In the genomic region with DNA sequence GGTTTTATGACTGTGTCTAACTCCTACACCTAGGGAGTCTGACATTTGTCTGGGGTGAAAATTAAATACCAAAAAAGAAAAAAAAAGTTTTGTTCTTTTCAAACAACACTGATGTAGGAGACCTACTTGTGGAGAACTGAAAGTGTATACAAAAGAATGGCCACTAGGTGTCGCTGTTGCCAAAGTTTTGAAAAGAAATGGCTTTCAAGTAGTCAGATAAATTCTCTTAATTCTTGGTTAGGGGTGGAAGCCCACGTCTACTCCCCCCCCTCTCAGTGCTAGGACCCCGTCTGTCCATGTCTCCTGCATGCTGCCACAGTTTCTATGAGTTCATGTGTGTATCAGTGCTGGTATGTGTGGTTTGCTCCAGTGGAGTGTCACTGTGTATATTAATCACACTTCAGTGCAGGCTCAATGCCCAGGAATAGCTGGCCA, we compare ENCODE assay signal across 8 mouse cellular contexts.
DNase-seq lines count a peak whose midpoint lies in the region; ATAC-seq and TF ChIP-seq lines count a peak whose summit lies in the region.

No protein-coding gene starts in this region.

- no peak overlapping the region for H3K4me2 ChIP-seq in forebrain, embryonic 16.5 days (ENCODE audit: low read length)
- 0 out of 2 replicates have a peak overlapping the region, but pooled peaks have one; percentile 17 for H3K4me2 ChIP-seq in intestine, postnatal 0 days (replicated peaks; ENCODE audit: low read depth)
- H3K4me2 ChIP-seq in liver, embryonic 13.5 days: no peak overlapping the region
- H3K4me2 ChIP-seq in neural tube, embryonic 13.5 days: no peak overlapping the region

- no peaks in the 10 kb centered on the region for H3K9me3 ChIP-seq in forebrain, embryonic 16.5 days (ENCODE audit: control insufficient read depth, low read length)
- no peaks in the 10 kb centered on the region for H3K9me3 ChIP-seq in intestine, postnatal 0 days (ENCODE audit: control insufficient read depth)
- no peaks in the 10 kb centered on the region for H3K9me3 ChIP-seq in liver, embryonic 13.5 days (replicated peaks)
- H3K9me3 ChIP-seq in neural tube, embryonic 13.5 days: no peaks in the 10 kb centered on the region

- TF ChIP-seq CTCF in intestine, postnatal 0 days (IDR thresholded peaks at IDR 0.05; ENCODE audit: low read depth): peak; percentile 79

- no peak overlapping the region for H3K27ac ChIP-seq in forebrain, embryonic 16.5 days (ENCODE audit: low read length)
- no peak overlapping the region for H3K27ac ChIP-seq in intestine, postnatal 0 days (ENCODE audit: low read depth, low read length)
- no peak overlapping the region for H3K27ac ChIP-seq in liver, embryonic 13.5 days
- no peak overlapping the region for H3K27ac ChIP-seq in neural tube, embryonic 13.5 days (replicated peaks)

- WGBS in forebrain, embryonic 16.5 days: 0% methylated on average over 3 of the region's 3 CpGs
- under 1% methylated on average over 3 of the region's 3 CpGs for WGBS in intestine, postnatal 0 days
- WGBS in liver, embryonic 13.5 days (ENCODE audit: insufficient replicate concordance): 2% methylated on average over 3 of the region's 3 CpGs
- 0% methylated on average over 3 of the region's 3 CpGs for WGBS in neural tube, embryonic 13.5 days

- H3K9ac ChIP-seq in forebrain, embryonic 16.5 days (replicated peaks; ENCODE audit: low read depth, low read length): no peak overlapping the region
- no peak overlapping the region for H3K9ac ChIP-seq in intestine, postnatal 0 days (ENCODE audit: low read depth, low read length)
- H3K9ac ChIP-seq in liver, embryonic 13.5 days: no peak overlapping the region
- H3K9ac ChIP-seq in neural tube, embryonic 13.5 days: no peak overlapping the region

- peak; percentile 67 for ATAC-seq in forebrain, embryonic 16.5 days
- no peak for ATAC-seq in intestine, postnatal 0 days
- ATAC-seq in liver, embryonic 13.5 days (ENCODE audit: low read depth): no peak
- ATAC-seq in neural tube, embryonic 13.5 days (ENCODE audit: low read depth): peak; percentile 65

- peak; percentile 42 to 53 for DNase-seq in urinary bladder, postnatal 36 days (ENCODE audit: low spot score in 2 of 2)
- DNase-seq in urinary bladder, postnatal 4 days (ENCODE audit: low spot score in 2 of 2): no peak
- peak; percentile 59 for DNase-seq in c-Kit-positive CD71-positive TER-119-negative erythroid progenitor cells, embryonic 14.5 days (ENCODE audit: low read depth)
- peak; percentile 25 for DNase-seq in liver, embryonic 13.5 days
- DNase-seq in ovary, adult 18-20 months (ENCODE audit: low spot score): no peak

- H3K36me3 ChIP-seq in forebrain, embryonic 16.5 days (ENCODE audit: control insufficient read depth, insufficient read depth): no peaks in the 10 kb centered on the region
- no peaks in the 10 kb centered on the region for H3K36me3 ChIP-seq in intestine, postnatal 0 days (ENCODE audit: control insufficient read depth, insufficient read depth)
- H3K36me3 ChIP-seq in liver, embryonic 13.5 days: no peaks in the 10 kb centered on the region
- H3K36me3 ChIP-seq in neural tube, embryonic 13.5 days: no peaks in the 10 kb centered on the region

- H3K27me3 ChIP-seq in forebrain, embryonic 16.5 days (replicated peaks; ENCODE audit: control insufficient read depth, insufficient read depth, low read length): no peaks in the 10 kb centered on the region
- no peaks in the 10 kb centered on the region for H3K27me3 ChIP-seq in intestine, postnatal 0 days (replicated peaks; ENCODE audit: control insufficient read depth, insufficient read depth, low read length)
- H3K27me3 ChIP-seq in liver, embryonic 13.5 days: no peaks in the 10 kb centered on the region
- no peaks in the 10 kb centered on the region for H3K27me3 ChIP-seq in neural tube, embryonic 13.5 days

- no peaks in the 10 kb centered on the region for H3K4me1 ChIP-seq in forebrain, embryonic 16.5 days (replicated peaks; ENCODE audit: control insufficient read depth, insufficient read depth, low read length)
- no peaks in the 10 kb centered on the region for H3K4me1 ChIP-seq in intestine, postnatal 0 days (replicated peaks; ENCODE audit: control insufficient read depth, insufficient read depth, low read length)
- H3K4me1 ChIP-seq in liver, embryonic 13.5 days (replicated peaks): no peaks in the 10 kb centered on the region; the same call in 1 of the 2 replicates
- no peaks in the 10 kb centered on the region for H3K4me1 ChIP-seq in neural tube, embryonic 13.5 days (replicated peaks)

- H3K4me3 ChIP-seq in forebrain, embryonic 16.5 days (replicated peaks; ENCODE audit: low read length): no peak overlapping the region
- H3K4me3 ChIP-seq in intestine, postnatal 0 days (ENCODE audit: low read depth, low read length): no peak overlapping the region
- no peak overlapping the region for H3K4me3 ChIP-seq in liver, embryonic 13.5 days (replicated peaks)
- no peak overlapping the region for H3K4me3 ChIP-seq in neural tube, embryonic 13.5 days

Comparison
In these comparisons a context has a peak if more than half of its experiments do, and no peak if none do; other contexts are left out.
1. DNase-seq: peak in urinary bladder, postnatal 36 days (2 of 2), c-Kit-positive CD71-positive TER-119-negative erythroid progenitor cells, embryonic 14.5 days (single experiment) and liver, embryonic 13.5 days (single experiment); none in urinary bladder, postnatal 4 days (0 of 2) and ovary, adult 18-20 months (single experiment).
2. ATAC-seq: peak in forebrain, embryonic 16.5 days (single experiment) and neural tube, embryonic 13.5 days (single experiment); none in intestine, postnatal 0 days (single experiment) and liver, embryonic 13.5 days (single experiment).